In genomic region chr7:84210585-84211291, GRCm38 (mm10) we compare ENCODE assay signal across 13 mouse cellular contexts. TPM values are rescaled to one million over a fixed set of nuclear protein-coding genes. Genes with fewer than 3 reads are reported as not detected.
DNase-seq lines count a peak whose midpoint lies in the region; ATAC-seq and TF ChIP-seq lines count a peak whose summit lies in the region.
"Had no signal": no experiment of that assay in that cellular context is flagged by ENCODE, and none has a peak within 500 bp of the region (broad histone marks: within the 10 kb centered on the region; RNA-seq: fewer than 3 reads in every experiment).

No protein-coding gene starts in this region.

- peak overlapping the region; percentile 38 for H3K4me2 ChIP-seq in heart, embryonic 14.5 days (ENCODE audit: low read length)
- H3K4me2 ChIP-seq in midbrain, embryonic 13.5 days (replicated peaks): no peak overlapping the region
- H3K4me2 ChIP-seq in midbrain, postnatal 0 days (ENCODE audit: low read depth, low read length, poor library complexity, severe bottlenecking): no peak overlapping the region
- H3K4me2 ChIP-seq: limb, embryonic 15.5 days had no signal

- H3K4me3 ChIP-seq in heart, embryonic 14.5 days (ENCODE audit: control insufficient read depth in 1 of 2, insufficient read depth in 1 of 2, low read depth in 1 of 2, low read length in 2 of 2): no peak overlapping the region
- no peak overlapping the region for H3K4me3 ChIP-seq in midbrain, embryonic 13.5 days (replicated peaks)
- H3K4me3 ChIP-seq in midbrain, postnatal 0 days (ENCODE audit: low read depth, low read length): no peak overlapping the region
- H3K4me3 ChIP-seq: erythroblast, embryonic 14.5 days; limb, embryonic 15.5 days had no signal

- H3K27ac ChIP-seq in heart, embryonic 14.5 days (replicated peaks in 1 of 2; ENCODE audit: control insufficient read depth in 1 of 2, insufficient read depth in 1 of 2, low read depth in 2 of 2, low read length in 2 of 2): peak overlapping the region; percentile 25 to 30; a peak in 2 of 4 replicates
- H3K27ac ChIP-seq in midbrain, embryonic 13.5 days: no peak overlapping the region
- no peak overlapping the region for H3K27ac ChIP-seq in midbrain, postnatal 0 days (ENCODE audit: low read depth, low read length)
- H3K27ac ChIP-seq: limb, embryonic 15.5 days had no signal

- H3K36me3 ChIP-seq in heart, embryonic 14.5 days (ENCODE audit: control insufficient read depth, insufficient read depth, low read length): no peaks in the 10 kb centered on the region
- H3K36me3 ChIP-seq in midbrain, embryonic 13.5 days: no peaks in the 10 kb centered on the region
- H3K36me3 ChIP-seq in midbrain, postnatal 0 days (ENCODE audit: insufficient read depth, low read length): no peaks in the 10 kb centered on the region
- H3K36me3 ChIP-seq: limb, embryonic 15.5 days had no signal

- peak overlapping the region; percentile 21; the same call in 1 of the 2 replicates for H3K9ac ChIP-seq in heart, embryonic 14.5 days (ENCODE audit: low read length)
- no peak overlapping the region for H3K9ac ChIP-seq in midbrain, embryonic 13.5 days (replicated peaks)
- H3K9ac ChIP-seq in midbrain, postnatal 0 days (replicated peaks; ENCODE audit: low read length, poor library complexity, severe bottlenecking): no peak overlapping the region
- H3K9ac ChIP-seq: limb, embryonic 15.5 days had no signal

- ATAC-seq in heart, embryonic 14.5 days (ENCODE audit: insufficient number of reproducible peaks, insufficient read depth, low FRiP score, low read depth): no peak
- 0 out of 2 replicates have a peak, but pooled peaks have one; percentile 27 for ATAC-seq in midbrain, embryonic 13.5 days
- ATAC-seq in midbrain, postnatal 0 days (ENCODE audit: low FRiP score): no peak
- ATAC-seq: activated CD4-positive, CD25-positive, alpha-beta regulatory T cell, adult 4 months had no signal

- H3K9me3 ChIP-seq in heart, embryonic 14.5 days (ENCODE audit: control insufficient read depth, low read length): no peaks in the 10 kb centered on the region
- H3K9me3 ChIP-seq in midbrain, embryonic 13.5 days: no peaks in the 10 kb centered on the region
- no peaks in the 10 kb centered on the region for H3K9me3 ChIP-seq in midbrain, postnatal 0 days (ENCODE audit: low read length)
- H3K9me3 ChIP-seq: limb, embryonic 15.5 days; megakaryocyte, embryonic 14.5 days had no signal

- H3K4me1 ChIP-seq in heart, embryonic 14.5 days (ENCODE audit: control insufficient read depth in 2 of 2, insufficient read depth in 2 of 2, low read length in 2 of 2): peaks cover 12 to 20% of the 10 kb centered on the region in 2 experiments
- H3K4me1 ChIP-seq in midbrain, embryonic 13.5 days (replicated peaks): 0 out of 2 replicates have a peak, but pooled peaks cover 9% of the 10 kb centered on the region
- H3K4me1 ChIP-seq in midbrain, postnatal 0 days (ENCODE audit: insufficient read depth, low read length): no peaks in the 10 kb centered on the region
- H3K4me1 ChIP-seq: limb, embryonic 15.5 days had no signal

- DNase-seq in heart, adult 8-10 months (ENCODE audit: low spot score): no peak
- no peak for DNase-seq in midbrain, postnatal 0 days (ENCODE audit: low spot score)
- peak; percentile 17 for DNase-seq in lung, postnatal 10 days
- no peak for DNase-seq in urinary bladder, postnatal 4 days (ENCODE audit: low spot score in 2 of 2)
- no peak for DNase-seq in adrenal gland, postnatal 25 days
- DNase-seq: cerebellum, adult 8-10 months; kidney, adult 11 months had no signal

- TF ChIP-seq CTCF in midbrain, postnatal 0 days (IDR thresholded peaks at IDR 0.05): no peak

- no peaks in the 10 kb centered on the region for H3K27me3 ChIP-seq in heart, embryonic 14.5 days (ENCODE audit: control insufficient read depth, insufficient read depth, low read length)
- H3K27me3 ChIP-seq in midbrain, embryonic 13.5 days: no peaks in the 10 kb centered on the region
- no peaks in the 10 kb centered on the region for H3K27me3 ChIP-seq in midbrain, postnatal 0 days (ENCODE audit: insufficient read depth, low read length)
- H3K27me3 ChIP-seq: limb, embryonic 15.5 days had no signal

- 32% methylated on average over 10 of the region's 10 CpGs for WGBS in heart, embryonic 14.5 days
- WGBS in midbrain, embryonic 13.5 days: 64% methylated on average over 10 of the region's 10 CpGs
- 42% methylated on average over 10 of the region's 10 CpGs for WGBS in midbrain, postnatal 0 days

RNA-seq across cellular contexts. Expression of gene Abhd17c, which starts 59.0 kb away (rescaled TPM):
- 76.7 and 82.0 TPM in 2 replicates for polyA plus RNA-seq in heart, embryonic 14.5 days (2014; fragmentation: Nextera tagmentation; extraction: Ambion mirVana)
- total RNA-seq in heart, adult 8-10 months (2022): 10 to 100 TPM; 28.0 to 31.6 (median 28.8) TPM
- polyA plus RNA-seq in midbrain, embryonic 13.5 days (2015; fragmentation: Nextera tagmentation; extraction: Ambion mirVana): 15.5 and 22.9 TPM in 2 replicates
- total RNA-seq in midbrain, postnatal 0 days (2014; rRNA removed): 81.9 and 89.8 TPM in 2 replicates
- 66.9 and 76.9 TPM in 2 replicates for polyA plus RNA-seq in midbrain, postnatal 0 days (2015; fragmentation: Nextera tagmentation; extraction: Ambion mirVana)
- 31.0 and 31.5 TPM in 2 replicates for total RNA-seq in adrenal gland, postnatal 25 days (2021)

Comparison
In these comparisons a context has a peak if more than half of its experiments do, and no peak if none do; other contexts are left out.
1. H3K27ac ChIP-seq: peak in heart, embryonic 14.5 days (2 of 2); none in midbrain, embryonic 13.5 days (single experiment) and midbrain, postnatal 0 days (single experiment).